Mouse (Mus musculus): ENCODE results near the gene 4930556J24Rik.

DNA sequence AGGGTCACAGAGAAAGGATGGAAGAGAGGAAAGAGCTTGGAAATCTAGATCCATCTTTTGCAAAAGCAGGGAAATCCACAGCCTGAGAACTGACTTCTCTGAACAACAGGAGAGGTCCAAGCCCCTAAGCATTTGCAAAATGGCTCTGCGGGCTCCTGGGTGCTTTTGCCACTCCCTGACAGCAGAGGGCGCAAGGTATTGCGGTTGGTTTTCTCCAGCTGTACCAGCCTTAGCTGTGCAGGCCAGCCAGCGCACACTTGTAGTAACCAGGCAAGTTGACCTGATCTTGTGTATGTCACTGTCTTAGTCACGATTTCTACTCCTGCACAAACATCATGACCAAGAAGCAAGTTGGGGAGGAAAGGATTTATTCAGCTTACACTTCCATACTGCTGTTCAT, 25.0 kb upstream of the 4930556J24Rik start:
- TF ChIP-seq POLR2A (IDR thresholded peaks at IDR 0.05; ENCODE audit: borderline replicate concordance, extremely low read depth, insufficient read depth, insufficient read length, poor library complexity, severe bottlenecking) (no peak), CTCF (IDR thresholded peaks at IDR 0.05; ENCODE audit: borderline replicate concordance, extremely low read depth, insufficient read depth, insufficient read length) (peak; percentile 91)

Data from brain, embryonic 14.5 days (tissue).